Mouse (Mus musculus) limb, embryonic 14.5 days (tissue): ENCODE measurements around the gene Kcnk10. TPM values are rescaled to one million over a fixed set of nuclear protein-coding genes. Genes with fewer than 3 reads are reported as not detected.

Experiments used
- ATAC-seq: fragments of 200-750 bp; cut with Nextera tagmentation; 2 replicates; pipeline ENCODE4 v1.8.0; 2017; ENCODE audit warnings: low read depth, moderate number of reproducible peaks, moderate TSS enrichment; ENCODE audit not compliant: low FRiP score
- DNase-seq: peaks from one replicate; pipeline ENCODE4 v3.0.0-alpha.2; 2015; ENCODE audit warnings: low spot score
- H3K27ac ChIP-seq: fragments of 300-500 bp; sonication (generic); replicated peaks from 2 replicates; pipeline ENCODE4 v1.5.1; 2014; ENCODE audit warnings: low read depth, mild to moderate bottlenecking, low read length, moderate library complexity, mixed read lengths
- H3K27me3 ChIP-seq: fragments of 300-500 bp; sonication (generic); 2 replicates; pipeline ENCODE4 v1.6.1; 2014; ENCODE audit warnings: low read length, mixed read lengths; ENCODE audit not compliant: control insufficient read depth, insufficient read depth
- H3K36me3 ChIP-seq: fragments of 300-500 bp; sonication (generic); 2 replicates; pipeline ENCODE4 v1.6.1; 2014; ENCODE audit warnings: mild to moderate bottlenecking, low read length, moderate library complexity, mixed read lengths; ENCODE audit not compliant: control insufficient read depth, insufficient read depth
- H3K4me1 ChIP-seq: fragments of 300-500 bp; sonication (generic); 2 replicates; pipeline ENCODE4 v1.6.1; 2014; ENCODE audit warnings: antibody characterized with exemption, low read length, mixed read lengths; ENCODE audit not compliant: control insufficient read depth, insufficient read depth
- H3K4me2 ChIP-seq: fragments of 300-500 bp; sonication (generic); replicated peaks from 2 replicates; pipeline ENCODE4 v1.6.1; 2014; ENCODE audit warnings: low read depth, mild to moderate bottlenecking, low read length, moderate library complexity; ENCODE audit not compliant: severe bottlenecking
- H3K4me3 ChIP-seq: fragments of 300-500 bp; sonication (generic); replicated peaks from 2 replicates; pipeline ENCODE4 v1.5.1; 2014; ENCODE audit warnings: low read length
- H3K9ac ChIP-seq: fragments of 300-500 bp; sonication (generic); 2 replicates; pipeline ENCODE4 v1.6.1; 2014; ENCODE audit warnings: mild to moderate bottlenecking, low read depth, low read length, moderate library complexity; ENCODE audit not compliant: severe bottlenecking
- H3K9me3 ChIP-seq: fragments of 300-500 bp; sonication (generic); 2 replicates; pipeline ENCODE4 v1.6.1; 2016; ENCODE audit warnings: low read length; ENCODE audit not compliant: control insufficient read depth
- POLR2A ChIP-seq: fragments of 200-500 bp; IDR thresholded peaks from 2 replicates; pipeline ENCODE4 v1.8.0; 2012; ENCODE audit warnings: inconsistent platforms, mild to moderate bottlenecking, moderate library complexity, borderline replicate concordance; ENCODE audit not compliant: insufficient read depth, insufficient read length; ENCODE audit errors: extremely low read depth
- WGBS: fragments of 180-500 bp; shearing (Covaris S2); extraction: QIAGEN DNeasy Blood & Tissue Kit; methylation state at CpG from one replicate; pipeline ENCODE4 v1.1.7; 2014; 5-methylcytosine and 5-hydroxymethylcytosine counted together
- polyA plus RNA-seq, 2 experiments: library from polyadenylated mRNA; depleted of rRNA in 1 of 2; stranded (reverse) in 1 of 2; unstranded in 1 of 2; fragments of >200 nt; fragmentation: Nextera tagmentation in 1 of 2; extraction: Ambion mirVana in 1 of 2; gene quantifications; 2 replicates each; pipeline versions ENCODE4 v1.2.1 to v1.2.3; 2012 to 2014

The Kcnk10 gene
- polyA plus RNA-seq, 2 experiments, result 0.11 to 0.14 TPM

- TF ChIP-seq POLR2A, result no peak
- Histone ChIP-seq H3K4me2 (no peak overlapping the region), H3K9ac (no peak overlapping the region), H3K4me1 (no peaks in the 10 kb centered on the region), H3K27ac (no peak overlapping the region), H3K36me3 (no peaks in the 10 kb centered on the region), H3K9me3 (no peaks in the 10 kb centered on the region), H3K4me3 (no peak overlapping the region), H3K27me3 (no peaks in the 10 kb centered on the region)
- 51% methylated on average over 2 of the region's 2 CpGs for WGBS
- no peak for ATAC-seq
- DNase-seq, result no peak
Observed at GRCm38 (mm10) chr12:98438080-98438479, 140.0 kb downstream of the Kcnk10 start.

- Histone ChIP-seq H3K27me3 (no peaks in the 10 kb centered on the region), H3K27ac (no peak overlapping the region), H3K4me2 (no peak overlapping the region), H3K4me1 (no peaks in the 10 kb centered on the region), H3K9ac (no peak overlapping the region), H3K9me3 (no peaks in the 10 kb centered on the region), H3K36me3 (no peaks in the 10 kb centered on the region), H3K4me3 (no peak overlapping the region)
- TF ChIP-seq POLR2A, result no peak
- DNase-seq (no peak), ATAC-seq (no peak)
- WGBS, result 88% methylated on average over 5 of the region's 5 CpGs
Observed at GRCm38 (mm10) chr12:98430683-98431082, 147.4 kb downstream of the Kcnk10 start.

- no peaks in the 10 kb centered on the region for H3K27me3 ChIP-seq
- TF ChIP-seq POLR2A, result no peak
- H3K9ac ChIP-seq, result no peak overlapping the region
- no peaks in the 10 kb centered on the region for H3K9me3 ChIP-seq
- DNase-seq, result no peak
- no peak for ATAC-seq
- WGBS, result 82% methylated on average over 7 of the region's 7 CpGs
- no peak overlapping the region for H3K27ac ChIP-seq
- H3K36me3 ChIP-seq, result no peaks in the 10 kb centered on the region
- H3K4me1 ChIP-seq, result no peaks in the 10 kb centered on the region
- no peak overlapping the region for H3K4me2 ChIP-seq
- H3K4me3 ChIP-seq, result no peak overlapping the region
Observed at GRCm38 (mm10) chr12:98421340-98421739, 156.8 kb downstream of the Kcnk10 start.

- WGBS, result 71% methylated on average over 6 of the region's 6 CpGs
- ATAC-seq, result no peak
- no peaks in the 10 kb centered on the region for H3K9me3 ChIP-seq
Observed at GRCm38 (mm10) chr12:98419849-98420248, 158.3 kb downstream of the Kcnk10 start.

GRCm38 (mm10) chr12:98409580-98409979 is 168.5 kb downstream of the Kcnk10 start:
- ATAC-seq (no peak), DNase-seq (no peak)
- no peaks in the 10 kb centered on the region for H3K9me3 ChIP-seq
- no peak overlapping the region for H3K4me3 ChIP-seq
- H3K36me3 ChIP-seq, result no peaks in the 10 kb centered on the region
- no peak for TF ChIP-seq POLR2A
- 56% methylated on average over 2 of the region's 2 CpGs for WGBS
- H3K27me3 ChIP-seq, result no peaks in the 10 kb centered on the region
- H3K4me1 ChIP-seq, result no peaks in the 10 kb centered on the region
- H3K4me2 ChIP-seq, result no peak overlapping the region
- no peak overlapping the region for H3K9ac ChIP-seq
- no peak overlapping the region for H3K27ac ChIP-seq

More at GRCm38 (mm10) chr12:98419849-98420248, 158.3 kb downstream of the Kcnk10 start:
- DNase-seq, result no peak
- Histone ChIP-seq H3K36me3 (no peaks in the 10 kb centered on the region), H3K9ac (no peak overlapping the region), H3K4me2 (no peak overlapping the region), H3K27me3 (no peaks in the 10 kb centered on the region), H3K4me3 (no peak overlapping the region), H3K27ac (no peak overlapping the region), H3K4me1 (no peaks in the 10 kb centered on the region)
- no peak for TF ChIP-seq POLR2A

- TF ChIP-seq POLR2A, result no peak
- ATAC-seq (no peak), DNase-seq (no peak)
- Histone ChIP-seq H3K4me2 (no peak overlapping the region), H3K36me3 (no peaks in the 10 kb centered on the region), H3K27me3 (no peaks in the 10 kb centered on the region), H3K4me1 (no peaks in the 10 kb centered on the region), H3K27ac (no peak overlapping the region), H3K9ac (no peak overlapping the region), H3K4me3 (no peak overlapping the region), H3K9me3 (no peaks in the 10 kb centered on the region)
- WGBS, result 16% methylated on average over 1 of the region's 1 CpGs
Observed at GRCm38 (mm10) chr12:98406598-98406997, 171.5 kb downstream of the Kcnk10 start.
